In the genomic region with DNA sequence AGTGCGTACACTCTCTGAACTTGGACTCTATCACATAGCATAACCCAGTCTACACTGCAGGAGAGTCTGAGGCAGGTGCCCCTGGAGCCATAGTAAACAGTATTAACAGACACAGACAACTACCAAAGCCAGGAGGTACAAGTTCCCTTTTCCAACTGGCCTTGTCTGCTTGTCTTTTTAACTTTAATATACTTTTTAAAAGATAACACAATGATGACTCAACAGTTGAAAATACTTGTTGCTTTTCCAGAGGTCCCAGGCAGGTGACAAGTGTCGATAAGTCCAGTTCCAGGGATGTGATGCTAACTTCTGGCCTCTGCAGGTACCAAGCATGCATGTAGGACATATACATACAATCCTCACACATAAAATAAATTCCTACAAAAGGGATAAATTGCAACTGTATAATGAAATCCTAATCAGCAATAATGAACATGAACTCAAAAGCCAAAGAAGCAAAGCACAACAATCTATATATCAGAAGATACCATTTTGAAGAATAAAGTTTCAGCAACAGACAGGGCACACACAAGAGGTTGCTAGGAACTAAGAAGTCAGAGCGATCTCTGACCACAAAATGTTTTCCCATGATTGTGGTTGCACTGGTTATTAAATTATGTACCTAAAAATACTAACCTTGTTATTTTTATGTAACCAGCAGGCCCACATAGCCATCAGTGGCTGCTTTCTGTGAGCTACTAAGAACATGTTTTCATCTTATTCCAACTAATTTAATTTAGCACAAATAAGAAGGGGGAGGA, we compare ENCODE assay signal across 30 mouse cellular contexts.
DNase-seq lines count a peak whose midpoint lies in the region; ATAC-seq lines count a peak whose summit lies in the region.
"Had no signal": no experiment of that assay in that cellular context is flagged by ENCODE, and none has a peak within 500 bp of the region (broad histone marks: within the 10 kb centered on the region; RNA-seq: fewer than 3 reads in every experiment).

No protein-coding gene starts in this region.

- 94% methylated on average over 3 of the region's 3 CpGs for WGBS in hindbrain, embryonic 10.5 days
- 90% methylated on average over 3 of the region's 3 CpGs for WGBS in hindbrain, embryonic 12.5 days
- WGBS in liver, embryonic 11.5 days, result 86% methylated on average over 3 of the region's 3 CpGs

- H3K4me1 ChIP-seq in hindbrain, embryonic 10.5 days (replicated peaks), result peaks cover 30% of the 10 kb centered on the region
- H3K4me1 ChIP-seq in hindbrain, embryonic 12.5 days, result peaks cover 17% of the 10 kb centered on the region
- no peaks in the 10 kb centered on the region; the same call in 1 of the 2 replicates for H3K4me1 ChIP-seq in liver, embryonic 11.5 days (replicated peaks; ENCODE audit: control insufficient read depth, insufficient read depth, low read length)

- ATAC-seq in hindbrain, embryonic 12.5 days (ENCODE audit: low FRiP score), result no peak
- peak; percentile 54; the same call in 1 of the 2 replicates for ATAC-seq in common myeloid progenitor, adult 5-6 weeks (replicated peaks; ENCODE audit: low read depth, poor library complexity, severe bottlenecking)
- 0 out of 2 replicates have a peak, but pooled peaks have one; percentile 27 for ATAC-seq in megakaryocyte progenitor cell, adult 5-6 weeks (replicated peaks; ENCODE audit: poor library complexity)
- ATAC-seq in liver, embryonic 11.5 days (replicated peaks; ENCODE audit: low FRiP score), result no peak
- ATAC-seq: forebrain, embryonic 16.5 days; hindbrain, embryonic 16.5 days; Patski had no signal

- H3K9ac ChIP-seq in hindbrain, embryonic 12.5 days, result no peak overlapping the region
- no peak overlapping the region for H3K9ac ChIP-seq in liver, embryonic 11.5 days (ENCODE audit: low read depth, low read length)
- H3K9ac ChIP-seq: embryonic facial prominence, embryonic 13.5 days; heart, embryonic 12.5 days; limb, embryonic 15.5 days; liver, embryonic 15.5 days; lung, embryonic 14.5 days; neural tube, embryonic 13.5 days; stomach, embryonic 15.5 days had no signal

- H3K27me3 ChIP-seq in hindbrain, embryonic 10.5 days (ENCODE audit: insufficient read depth, poor library complexity, severe bottlenecking), result no peaks in the 10 kb centered on the region
- H3K27me3 ChIP-seq in hindbrain, embryonic 12.5 days, result no peaks in the 10 kb centered on the region
- no peaks in the 10 kb centered on the region for H3K27me3 ChIP-seq in liver, embryonic 11.5 days (replicated peaks; ENCODE audit: control insufficient read depth, insufficient read depth, low read length)
- H3K27me3 ChIP-seq: embryonic facial prominence, embryonic 13.5 days; heart, embryonic 12.5 days; limb, embryonic 15.5 days; liver, embryonic 15.5 days; neural tube, embryonic 13.5 days; Patski; stomach, embryonic 15.5 days had no signal

- no peak overlapping the region for H3K4me2 ChIP-seq in hindbrain, embryonic 12.5 days (replicated peaks)
- no peak overlapping the region for H3K4me2 ChIP-seq in liver, embryonic 11.5 days
- H3K4me2 ChIP-seq: embryonic facial prominence, embryonic 13.5 days; heart, embryonic 12.5 days; limb, embryonic 15.5 days; liver, embryonic 15.5 days; lung, embryonic 14.5 days; midbrain, embryonic 11.5 days; neural tube, embryonic 13.5 days; stomach, embryonic 15.5 days had no signal

- no peaks in the 10 kb centered on the region for H3K9me3 ChIP-seq in hindbrain, embryonic 10.5 days
- H3K9me3 ChIP-seq in hindbrain, embryonic 12.5 days (replicated peaks), result no peaks in the 10 kb centered on the region; the same call in 1 of the 2 replicates
- H3K9me3 ChIP-seq in liver, embryonic 11.5 days (ENCODE audit: control insufficient read depth, low read length), result no peaks in the 10 kb centered on the region
- H3K9me3 ChIP-seq: embryonic facial prominence, embryonic 13.5 days; heart, embryonic 12.5 days; limb, embryonic 10.5 days; limb, embryonic 15.5 days; liver, embryonic 15.5 days; neural tube, embryonic 13.5 days; stomach, embryonic 15.5 days had no signal

- no peak for DNase-seq in hindbrain, embryonic 10.5 days (ENCODE audit: low spot score)
- peak; percentile 49 for DNase-seq in 416B (ENCODE audit: low read depth)
- no peak for DNase-seq in liver, embryonic 11.5 days (ENCODE audit: low spot score)
- no peak for DNase-seq in spleen, adult 12 weeks (ENCODE audit: low spot score)
- DNase-seq: adrenal gland, postnatal 10 days; cerebellum, adult 8-10 months; cerebellum, postnatal 36 days; gastrocnemius, adult 2 months; gastrocnemius, postnatal 36 days; heart, adult 2 months; heart, postnatal 4 days; kidney, postnatal 25 days; lung, embryonic 14.5 days; lung, postnatal 14 days; right cerebral cortex, postnatal 14 days; thymus, postnatal 25 days had no signal

- no peaks in the 10 kb centered on the region for H3K36me3 ChIP-seq in hindbrain, embryonic 10.5 days
- H3K36me3 ChIP-seq in hindbrain, embryonic 12.5 days, result no peaks in the 10 kb centered on the region
- H3K36me3 ChIP-seq in liver, embryonic 11.5 days (ENCODE audit: control insufficient read depth, insufficient read depth, low read length), result no peaks in the 10 kb centered on the region; the same call in 1 of the 2 replicates
- H3K36me3 ChIP-seq: limb, embryonic 15.5 days; liver, embryonic 15.5 days; neural tube, embryonic 13.5 days; stomach, embryonic 15.5 days had no signal

- no peak overlapping the region for H3K4me3 ChIP-seq in hindbrain, embryonic 10.5 days
- no peak overlapping the region for H3K4me3 ChIP-seq in hindbrain, embryonic 12.5 days
- H3K4me3 ChIP-seq in liver, embryonic 11.5 days (ENCODE audit: low read depth, low read length), result no peak overlapping the region
- H3K4me3 ChIP-seq: embryonic facial prominence, embryonic 13.5 days; gastrocnemius, adult 2 months; heart, adult 2 months; heart, embryonic 12.5 days; limb, embryonic 10.5 days; limb, embryonic 15.5 days; liver, embryonic 15.5 days; neural tube, embryonic 13.5 days; stomach, embryonic 15.5 days had no signal

- peak overlapping the region; percentile 56 for H3K27ac ChIP-seq in hindbrain, embryonic 10.5 days
- no peak overlapping the region for H3K27ac ChIP-seq in hindbrain, embryonic 12.5 days
- no peak overlapping the region for H3K27ac ChIP-seq in liver, embryonic 11.5 days (ENCODE audit: low read depth, low read length)
- H3K27ac ChIP-seq: embryonic facial prominence, embryonic 13.5 days; gastrocnemius, adult 2 months; heart, adult 2 months; limb, embryonic 10.5 days; limb, embryonic 15.5 days; liver, embryonic 15.5 days; stomach, embryonic 15.5 days had no signal

Comparison
In these comparisons a context has a peak if more than half of its experiments do, and no peak if none do; other contexts are left out.
1. ATAC-seq: peak in common myeloid progenitor, adult 5-6 weeks (single experiment) and megakaryocyte progenitor cell, adult 5-6 weeks (single experiment); none in hindbrain, embryonic 12.5 days (single experiment) and liver, embryonic 11.5 days (single experiment).